Mouse (Mus musculus) left cerebral cortex, adult 11 months (tissue): Measurements from ENCODE around the gene 3110082I17Rik.
A peak's percentile ranks its signal among the peaks of the same experiment; 100 is the strongest.

Experiments
- DNase-seq: peaks from one replicate; pipeline ENCODE4 v3.0.0; 2022; ENCODE audit warnings: low spot score

The 3110082I17Rik gene

GRCm38 (mm10) chr5:139460384-139461067 is at the start of gene 3110082I17Rik:
Gene 3110082I17Rik (minus strand): TSS chr5:139460527.
- peak; percentile 96 for DNase-seq

GRCm38 (mm10) chr5:139506207-139506606 is 45.9 kb upstream of the 3110082I17Rik start:
- DNase-seq = no peak

- peak; percentile 38 for DNase-seq
Observed at GRCm38 (mm10) chr5:139505073-139505606, 44.8 kb upstream of the 3110082I17Rik start.

- peak; percentile 41 for DNase-seq
Observed at GRCm38 (mm10) chr5:139502281-139502680, 42.0 kb upstream of the 3110082I17Rik start.

- no peak for DNase-seq
Observed at GRCm38 (mm10) chr5:139498791-139499190, 38.5 kb upstream of the 3110082I17Rik start.

- DNase-seq = no peak
Observed at GRCm38 (mm10) chr5:139496939-139497338, 36.6 kb upstream of the 3110082I17Rik start.

- DNase-seq = no peak
Observed at GRCm38 (mm10) chr5:139495019-139495669, 34.8 kb upstream of the 3110082I17Rik start.

- DNase-seq = no peak
Observed at GRCm38 (mm10) chr5:139493690-139494089, 33.4 kb upstream of the 3110082I17Rik start.

GRCm38 (mm10) chr5:139491348-139491747 is 31.0 kb upstream of the 3110082I17Rik start:
- DNase-seq = no peak

GRCm38 (mm10) chr5:139490131-139490530 is 29.8 kb upstream of the 3110082I17Rik start:
- DNase-seq = no peak

- DNase-seq = peak; percentile 100
Observed at GRCm38 (mm10) chr5:139484185-139484814, 24.0 kb upstream of the 3110082I17Rik start, which contains the start of gene Zfand2a. Gene Zfand2a (minus strand): TSS chr5:139484549.

- DNase-seq = no peak
Observed at GRCm38 (mm10) chr5:139483171-139483848, 23.0 kb upstream of the 3110082I17Rik start.

- DNase-seq = no peak
Observed at GRCm38 (mm10) chr5:139480406-139480805, 20.1 kb upstream of the 3110082I17Rik start.

- no peak for DNase-seq
Observed at GRCm38 (mm10) chr5:139479088-139479487, 18.8 kb upstream of the 3110082I17Rik start.

GRCm38 (mm10) chr5:139474741-139475140 is 14.4 kb upstream of the 3110082I17Rik start:
- peak; percentile 29 for DNase-seq

- no peak for DNase-seq
Observed at GRCm38 (mm10) chr5:139467998-139468397, 7.7 kb upstream of the 3110082I17Rik start.

- no peak for DNase-seq
Observed at GRCm38 (mm10) chr5:139466801-139467200, 6.5 kb upstream of the 3110082I17Rik start.

- DNase-seq = no peak
Observed at GRCm38 (mm10) chr5:139466373-139466772, 6.0 kb upstream of the 3110082I17Rik start.

GRCm38 (mm10) chr5:139464874-139465273 is 4.5 kb upstream of the 3110082I17Rik start:
- no peak for DNase-seq

GRCm38 (mm10) chr5:139459938-139460337 is 389 bp downstream of the 3110082I17Rik start:
- DNase-seq = no peak

- no peak for DNase-seq
Observed at GRCm38 (mm10) chr5:139457241-139457640, 3.1 kb downstream of the 3110082I17Rik start.

GRCm38 (mm10) chr5:139455166-139455565 is 5.2 kb downstream of the 3110082I17Rik start:
- no peak for DNase-seq
